Mouse (Mus musculus) MEL (cell line): ENCODE measurements around the gene Plekha5.

Source experiments
- NRF1 ChIP-seq: IDR thresholded peaks from 2 replicates; pipeline ENCODE4 v1.6.1; 2014; ENCODE audit warnings: low read depth, mild to moderate bottlenecking, inconsistent platforms, low read length, improper control_type of control experiment, moderate library complexity; ENCODE audit not compliant: poor library complexity, insufficient read depth, severe bottlenecking
- POLR2A ChIP-seq, 2 experiments: IDR thresholded peaks; 2 replicates each; pipeline ENCODE4 v1.6.1; 2011 to 2012; ENCODE audit warnings: low read length in 2 of 2, mild to moderate bottlenecking in 2 of 2, control low read depth in 1 of 2, improper control_type of control experiment in 1 of 2, low read depth in 1 of 2, moderate library complexity in 1 of 2; ENCODE audit not compliant: control insufficient read depth in 1 of 2, insufficient read depth in 1 of 2, poor library complexity in 1 of 2

- no peak for TF ChIP-seq POLR2A (IDR thresholded peaks at IDR 0.05; ENCODE audit: control insufficient read depth in 1 of 2, insufficient read depth in 1 of 2, low read depth in 1 of 2, low read length in 2 of 2, poor library complexity in 1 of 2)
- no peak for TF ChIP-seq NRF1
These were observed 169.7 kb downstream of the Plekha5 start for GRCm38 (mm10) chr6:140593420-140594170.
